Mouse (Mus musculus): ENCODE results near the gene Vps33b.

Vps33b gene

GRCm38 (mm10) chr7:80268897-80269750, at the start of gene Vps33b:
Gene Vps33b (plus strand): TSS chr7:80269649.
- in situ Hi-C loops (cut with MboI; ENCODE audit: low sequenced_read_pairs): no loop called here

- in situ Hi-C loops (cut with MboI; ENCODE audit: low sequenced_read_pairs): no loop called here
These were observed 49.1 kb upstream of the Vps33b start for GRCm38 (mm10) chr7:80220237-80220797.

GRCm38 (mm10) chr7:80221179-80221750, 48.2 kb upstream of the Vps33b start:
- in situ Hi-C loops (cut with MboI; ENCODE audit: low sequenced_read_pairs): no loop called here

GRCm38 (mm10) chr7:80227065-80227464, 42.4 kb upstream of the Vps33b start:
- in situ Hi-C loops (cut with MboI; ENCODE audit: low sequenced_read_pairs): no loop called here

GRCm38 (mm10) chr7:80230196-80230595, 39.3 kb upstream of the Vps33b start:
- in situ Hi-C loops (cut with MboI; ENCODE audit: low sequenced_read_pairs): no loop called here

- in situ Hi-C loops (cut with MboI; ENCODE audit: low sequenced_read_pairs): no loop called here
These were observed 37.4 kb upstream of the Vps33b start for GRCm38 (mm10) chr7:80231971-80232488.

- in situ Hi-C loops (cut with MboI; ENCODE audit: low sequenced_read_pairs): no loop called here
These were observed 36.9 kb upstream of the Vps33b start, which contains the start of the genes Cib1 and Gdpgp1 for GRCm38 (mm10) chr7:80232489-80233029. Gene Cib1 (minus strand): TSS chr7:80232813. Gene Gdpgp1 (plus strand): TSS chr7:80232865.

GRCm38 (mm10) chr7:80233799-80234198, 35.6 kb upstream of the Vps33b start:
- in situ Hi-C loops (cut with MboI; ENCODE audit: low sequenced_read_pairs): no loop called here

- in situ Hi-C loops (cut with MboI; ENCODE audit: low sequenced_read_pairs): no loop called here
These were observed 30.9 kb upstream of the Vps33b start for GRCm38 (mm10) chr7:80238542-80238941.

GRCm38 (mm10) chr7:80241661-80242060, 27.8 kb upstream of the Vps33b start:
- in situ Hi-C loops (cut with MboI; ENCODE audit: low sequenced_read_pairs): no loop called here

GRCm38 (mm10) chr7:80244851-80245250, 24.6 kb upstream of the Vps33b start:
- in situ Hi-C loops (cut with MboI; ENCODE audit: low sequenced_read_pairs): no loop called here

GRCm38 (mm10) chr7:80246148-80246721, 23.2 kb upstream of the Vps33b start, which contains the start of gene Ttll13:
Gene Ttll13 (plus strand): TSS chr7:80246376.
- in situ Hi-C loops (cut with MboI; ENCODE audit: low sequenced_read_pairs): no loop called here

- in situ Hi-C loops (cut with MboI; ENCODE audit: low sequenced_read_pairs): no loop called here
These were observed 22.6 kb upstream of the Vps33b start for GRCm38 (mm10) chr7:80246859-80247258.

GRCm38 (mm10) chr7:80252437-80252836, 17.0 kb upstream of the Vps33b start:
- in situ Hi-C loops (cut with MboI; ENCODE audit: low sequenced_read_pairs): no loop called here

GRCm38 (mm10) chr7:80252886-80253285, 16.6 kb upstream of the Vps33b start:
- in situ Hi-C loops (cut with MboI; ENCODE audit: low sequenced_read_pairs): no loop called here

GRCm38 (mm10) chr7:80255981-80256380, 13.5 kb upstream of the Vps33b start:
- in situ Hi-C loops (cut with MboI; ENCODE audit: low sequenced_read_pairs): no loop called here

GRCm38 (mm10) chr7:80257706-80258105, 11.7 kb upstream of the Vps33b start:
- in situ Hi-C loops (cut with MboI; ENCODE audit: low sequenced_read_pairs): no loop called here

- in situ Hi-C loops (cut with MboI; ENCODE audit: low sequenced_read_pairs): no loop called here
These were observed 8.7 kb upstream of the Vps33b start, which contains the start of gene Ngrn for GRCm38 (mm10) chr7:80260625-80261371. Gene Ngrn (plus strand): TSS chr7:80261215.

GRCm38 (mm10) chr7:80261372-80261990, 8.0 kb upstream of the Vps33b start:
- in situ Hi-C loops (cut with MboI; ENCODE audit: low sequenced_read_pairs): no loop called here

GRCm38 (mm10) chr7:80264606-80265005, 4.8 kb upstream of the Vps33b start:
- in situ Hi-C loops (cut with MboI; ENCODE audit: low sequenced_read_pairs): no loop called here

All from CH12F3 (cell line).